Mouse (Mus musculus): ENCODE measurements around the gene Ptpn6.

The Ptpn6 gene

DNA sequence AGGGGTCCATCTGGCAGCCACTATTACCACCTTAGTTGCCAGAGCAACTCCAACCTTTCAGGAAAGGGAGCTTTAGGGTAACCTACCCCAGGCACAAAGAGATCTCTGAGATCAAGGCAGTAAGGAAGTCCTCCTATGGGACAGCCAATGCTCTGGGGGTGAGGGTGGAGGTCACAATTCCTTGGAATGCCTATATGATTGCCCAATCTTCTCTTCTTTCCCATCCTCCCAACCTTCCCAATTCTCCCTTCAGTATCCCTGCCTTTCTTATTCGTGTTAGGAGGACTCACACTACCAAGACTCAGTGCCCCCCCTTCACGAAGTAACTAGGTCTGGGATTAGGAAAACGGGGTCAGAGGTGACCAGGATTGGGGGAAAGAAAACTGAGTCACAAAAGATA is 16.8 kb upstream of the Ptpn6 start:
- DNase-seq, result no peak

DNA sequence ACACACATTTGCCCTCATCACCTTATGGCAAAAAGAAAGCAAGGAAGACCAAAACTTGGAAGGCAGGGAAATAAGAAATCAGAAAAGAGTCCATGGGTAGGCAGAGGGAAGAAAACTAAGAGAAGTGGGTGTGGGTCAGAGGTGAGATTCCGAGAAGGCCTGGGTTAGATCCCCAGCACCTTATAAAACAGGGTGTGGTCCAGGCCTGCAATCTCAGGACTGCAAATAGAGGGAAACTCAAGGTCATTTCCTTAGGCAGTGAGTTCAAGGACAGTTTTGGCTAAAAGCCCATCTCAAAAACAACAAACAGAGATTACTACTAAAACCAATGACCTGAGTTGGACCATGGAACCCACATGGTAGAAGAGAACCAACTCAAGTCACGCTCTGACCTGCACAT is 15.3 kb upstream of the Ptpn6 start:
- DNase-seq, result no peak

DNA sequence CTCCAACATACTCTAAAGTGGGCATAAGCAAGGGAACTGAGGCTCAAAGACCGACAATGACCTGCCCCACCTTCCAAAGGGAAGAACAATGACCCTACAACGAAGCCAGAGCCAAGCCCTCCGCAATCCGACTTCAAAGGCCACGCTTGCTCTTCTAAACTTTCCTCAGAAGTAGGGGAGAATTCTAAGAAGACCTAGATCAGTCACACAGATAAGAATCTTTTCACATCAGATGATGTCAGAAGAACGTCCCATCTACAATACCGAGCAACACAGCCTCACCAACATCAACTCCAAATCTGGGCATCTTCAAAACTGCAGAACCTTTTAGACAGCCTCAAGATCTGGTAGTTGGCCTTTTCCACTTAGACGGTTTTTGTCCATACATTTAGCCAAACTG is 11.9 kb upstream of the Ptpn6 start:
- DNase-seq, result no peak

DNA sequence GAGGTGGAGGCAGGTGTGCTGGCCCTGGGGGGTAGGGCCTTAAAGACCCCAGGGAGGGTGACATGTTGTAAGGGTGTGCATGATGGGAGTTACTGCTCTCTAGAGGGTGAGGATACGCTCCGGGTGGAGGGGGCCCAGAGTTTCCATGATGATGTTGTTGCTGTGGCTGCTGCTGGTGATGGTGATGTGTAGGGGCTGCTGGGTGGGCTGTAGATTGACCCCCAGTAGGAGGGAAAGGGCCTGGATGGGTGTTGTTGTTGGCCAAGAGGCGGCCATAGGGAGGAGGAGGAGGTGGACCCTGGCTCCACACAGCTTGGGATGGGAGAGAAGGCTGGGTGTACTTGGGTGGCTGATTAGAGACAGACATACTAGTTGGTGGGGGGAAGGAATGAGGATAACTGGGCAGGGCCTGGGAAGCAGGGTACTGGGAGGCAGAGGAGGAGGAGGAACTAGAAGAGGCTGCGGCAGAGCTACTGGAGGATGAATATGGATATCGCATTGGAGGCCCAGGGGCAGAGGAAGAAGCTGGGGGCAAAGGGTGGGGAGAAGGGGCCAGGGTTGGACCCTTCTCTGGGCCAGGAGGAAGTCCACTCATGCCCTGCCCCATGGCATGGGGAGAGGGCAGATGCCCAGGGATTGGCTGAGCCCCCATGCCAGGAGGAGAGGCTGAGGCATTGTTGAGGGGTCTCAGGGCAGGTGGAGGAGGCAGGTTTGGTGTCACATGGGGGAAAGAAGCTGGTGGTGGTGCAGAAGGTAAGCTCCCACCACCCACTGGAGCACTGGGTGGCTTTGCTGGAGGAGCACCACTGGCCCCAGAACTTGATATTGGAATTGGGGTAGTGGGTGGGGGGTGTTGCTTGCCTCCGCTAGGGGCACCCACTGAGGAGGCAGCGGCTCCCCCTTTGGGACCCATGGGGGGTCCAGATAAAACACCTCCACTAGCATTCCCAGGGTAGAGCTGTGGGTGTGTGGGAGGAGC is 8.4 kb upstream of the Ptpn6 start:
- no peak for DNase-seq

DNA sequence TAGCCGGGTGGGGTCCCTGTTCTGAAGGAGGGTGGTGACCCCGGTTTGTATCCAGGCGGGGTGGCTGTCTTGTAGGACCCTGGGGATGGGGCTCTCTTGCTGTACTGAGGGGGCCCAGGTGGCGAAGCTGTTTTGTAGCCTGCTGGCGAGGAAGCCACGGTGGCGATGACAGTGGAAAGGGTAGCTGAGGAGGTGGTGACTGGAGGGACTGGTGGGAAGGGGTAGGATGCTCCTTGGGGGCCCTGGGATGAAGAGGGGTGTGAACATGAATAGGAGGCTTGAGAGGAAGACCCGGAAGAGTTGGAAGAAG is 7.7 kb upstream of the Ptpn6 start:
- DNase-seq, result no peak

DNA sequence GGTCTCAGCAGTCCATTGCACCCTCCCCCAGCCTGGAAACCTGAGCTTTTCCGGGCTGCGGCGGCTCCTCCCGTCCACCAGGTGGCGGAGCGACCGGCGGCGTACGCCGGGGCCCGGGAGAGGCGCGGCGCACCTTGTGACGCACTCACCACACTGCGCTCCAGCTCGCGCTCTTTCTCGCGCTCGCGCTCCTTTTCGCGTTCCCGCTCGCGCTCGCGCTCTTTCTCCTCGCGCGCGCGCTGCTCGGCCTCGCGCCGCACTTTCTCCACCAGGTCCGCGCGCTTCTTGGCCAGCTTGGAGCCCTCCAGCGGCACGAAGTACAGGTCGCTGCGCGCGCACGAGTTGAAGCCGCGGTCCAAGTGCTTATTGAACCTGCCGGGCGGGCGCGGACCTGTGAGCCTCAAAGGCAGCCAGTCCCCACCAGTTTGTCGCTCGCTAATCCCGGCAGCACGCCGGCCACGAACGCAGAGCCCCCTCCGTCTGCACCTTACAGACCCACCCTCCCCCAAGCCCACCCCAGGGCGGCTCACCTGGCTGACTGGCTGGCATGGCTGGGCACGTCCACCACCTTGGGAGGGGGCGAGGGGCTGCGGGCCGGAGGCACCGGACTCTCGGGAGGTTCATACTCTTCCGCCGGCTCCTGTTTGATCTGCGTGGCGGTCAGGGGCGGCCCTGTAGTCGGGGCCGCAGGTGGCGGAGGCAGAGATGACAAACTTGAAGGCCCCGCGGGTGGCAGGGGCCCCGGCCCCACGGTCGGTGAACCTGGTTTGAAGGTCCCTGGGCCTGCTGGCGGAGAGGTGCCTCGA is 7.2 kb upstream of the Ptpn6 start:
- peak; percentile 94 for DNase-seq

DNA sequence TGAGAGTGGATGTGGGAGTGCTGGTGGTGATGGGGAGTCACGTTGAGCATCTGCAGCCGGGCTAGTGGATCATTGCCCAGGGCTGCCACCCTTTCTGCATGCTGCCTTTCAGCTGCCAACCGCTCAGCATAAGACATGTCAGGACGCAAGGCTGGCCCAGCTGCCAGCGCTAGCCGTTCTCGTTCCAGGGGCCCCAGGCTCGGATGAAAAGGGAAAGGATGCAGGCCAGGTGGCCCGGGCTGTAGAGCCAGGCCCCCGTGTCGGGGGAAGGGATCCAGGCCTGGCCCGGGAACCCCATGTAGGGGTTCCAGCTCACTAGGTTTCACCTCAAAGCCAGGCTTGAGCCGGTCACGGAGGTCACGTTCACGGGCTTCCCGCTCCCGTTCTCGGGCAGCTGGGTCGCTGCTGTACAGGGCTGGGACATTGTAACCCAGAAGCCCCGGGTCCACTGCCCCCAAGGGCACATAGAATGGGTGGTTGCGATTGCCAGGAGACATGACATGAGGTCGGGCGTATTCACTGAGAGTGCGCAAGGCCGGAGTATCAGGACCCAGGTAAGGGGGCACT is 6.3 kb upstream of the Ptpn6 start:
- DNase-seq, result no peak

DNA sequence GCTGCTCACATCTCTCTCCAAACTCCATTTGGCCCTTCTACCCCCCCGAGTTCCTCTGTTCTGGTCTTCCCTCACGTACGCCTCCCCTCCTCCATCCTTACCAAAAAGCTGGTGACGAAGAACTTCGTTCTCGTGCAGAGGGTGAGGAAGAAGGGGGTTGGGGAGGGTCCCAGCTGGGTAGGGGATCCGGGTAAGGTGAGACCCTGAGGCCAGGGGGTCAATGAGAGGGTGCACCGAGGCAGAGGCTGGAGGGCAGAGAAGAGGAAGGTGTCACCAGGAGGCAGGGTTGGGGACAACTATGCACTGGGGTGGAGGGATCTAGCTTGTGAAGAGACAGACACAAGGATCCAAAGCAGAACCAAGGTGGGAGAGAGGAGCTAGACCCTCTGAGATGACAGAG is 5.1 kb upstream of the Ptpn6 start:
- DNase-seq, result no peak

DNA sequence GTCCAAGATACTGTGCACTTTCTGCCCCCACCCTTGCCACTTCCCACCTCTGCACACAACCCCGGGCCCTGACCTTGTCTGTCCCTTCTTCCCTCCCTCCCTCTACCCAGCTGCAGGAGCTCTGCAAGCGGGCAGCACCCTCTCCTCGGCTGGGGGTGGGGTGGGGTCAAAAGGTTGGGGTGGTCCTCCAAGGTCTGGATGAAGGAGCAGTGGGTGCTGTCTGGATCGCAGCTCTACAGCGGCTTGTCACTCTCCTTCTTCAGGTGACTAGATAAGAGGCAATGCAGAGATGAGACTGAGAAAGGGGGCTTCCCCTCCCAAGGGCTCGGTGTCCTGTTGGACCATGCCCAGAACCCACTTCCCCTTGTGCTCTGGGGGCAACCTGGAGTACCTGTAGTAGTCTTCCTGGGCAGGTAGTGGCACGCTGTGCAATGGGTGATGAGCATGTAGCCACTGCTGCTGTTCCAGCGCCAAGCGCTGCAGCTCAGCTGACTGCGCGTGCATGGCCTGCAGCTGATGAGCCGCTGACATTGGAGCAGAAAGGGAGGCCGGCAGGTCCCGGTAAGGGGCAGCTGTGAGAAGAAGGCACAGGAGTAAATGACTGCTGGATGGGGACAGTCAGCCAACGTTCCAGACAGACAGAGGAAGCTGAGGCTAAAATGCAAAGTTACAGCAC is 4.5 kb upstream of the Ptpn6 start:
- DNase-seq, result no peak

DNA sequence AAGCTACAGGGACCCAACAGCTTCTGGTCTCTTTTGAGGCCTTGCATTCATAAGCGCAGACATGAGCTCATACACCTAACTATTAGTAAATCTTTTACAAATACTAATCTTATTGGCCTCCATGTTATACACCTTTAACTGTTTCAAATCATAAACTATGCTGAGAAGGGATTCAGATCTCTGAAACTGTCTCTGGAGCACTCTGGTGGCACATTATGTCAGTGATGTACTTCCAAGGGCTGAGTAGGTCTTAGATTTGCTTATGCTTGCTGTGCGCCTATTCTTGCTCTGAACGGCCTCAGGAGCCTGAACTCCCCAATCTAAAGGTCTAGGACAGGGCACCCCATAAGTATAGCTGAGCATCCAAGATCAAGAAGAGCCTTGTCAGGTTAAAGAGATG is 3.3 kb upstream of the Ptpn6 start:
- no peak for DNase-seq

DNA sequence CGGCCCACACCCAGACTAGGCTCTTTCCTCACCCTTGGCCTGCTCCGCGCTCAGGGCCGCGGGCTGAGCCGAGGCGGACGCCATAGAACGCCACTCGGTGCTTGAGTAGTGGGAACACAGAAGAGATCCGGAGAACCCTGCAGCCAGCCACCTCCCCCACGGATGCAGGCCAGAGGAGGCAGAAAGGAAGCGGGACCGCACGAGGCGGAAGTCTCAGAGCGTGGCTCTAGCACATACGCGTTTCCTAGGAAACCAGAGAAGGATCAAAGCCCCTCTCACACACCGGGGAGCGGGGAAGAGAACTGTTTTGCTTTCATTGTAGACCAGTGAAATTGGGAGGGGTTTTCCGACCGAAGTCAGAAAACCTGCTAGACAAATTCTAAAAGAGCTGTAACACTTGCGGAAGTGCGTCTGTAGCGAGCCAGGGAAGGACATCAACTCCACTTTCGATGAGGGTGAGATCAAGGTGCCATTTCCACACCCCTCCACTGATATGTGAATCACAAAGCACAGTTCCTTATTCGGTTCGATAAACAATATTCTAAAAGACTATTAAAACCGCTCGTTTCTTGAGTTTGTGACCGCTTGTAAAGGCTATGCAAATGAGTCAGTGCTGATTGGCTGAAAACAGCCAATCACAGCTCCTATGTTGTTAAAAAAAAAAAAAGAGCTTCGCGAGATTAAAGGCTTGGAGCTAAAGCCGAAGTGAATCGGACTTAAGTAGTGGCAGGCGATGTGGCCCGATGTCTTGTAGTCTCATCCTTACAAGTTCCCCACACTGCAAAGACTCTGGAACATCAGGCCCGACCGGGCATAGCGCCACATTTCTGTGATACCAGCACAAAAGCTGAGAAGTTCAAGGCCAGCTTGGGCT is 2.6 kb upstream of the Ptpn6 start, which contains the start of gene Grcc10:
TSS of gene Grcc10 (minus strand) at position 487 of the 874 bp plus-strand sequence.
- DNase-seq, result peak; percentile 93

DNA sequence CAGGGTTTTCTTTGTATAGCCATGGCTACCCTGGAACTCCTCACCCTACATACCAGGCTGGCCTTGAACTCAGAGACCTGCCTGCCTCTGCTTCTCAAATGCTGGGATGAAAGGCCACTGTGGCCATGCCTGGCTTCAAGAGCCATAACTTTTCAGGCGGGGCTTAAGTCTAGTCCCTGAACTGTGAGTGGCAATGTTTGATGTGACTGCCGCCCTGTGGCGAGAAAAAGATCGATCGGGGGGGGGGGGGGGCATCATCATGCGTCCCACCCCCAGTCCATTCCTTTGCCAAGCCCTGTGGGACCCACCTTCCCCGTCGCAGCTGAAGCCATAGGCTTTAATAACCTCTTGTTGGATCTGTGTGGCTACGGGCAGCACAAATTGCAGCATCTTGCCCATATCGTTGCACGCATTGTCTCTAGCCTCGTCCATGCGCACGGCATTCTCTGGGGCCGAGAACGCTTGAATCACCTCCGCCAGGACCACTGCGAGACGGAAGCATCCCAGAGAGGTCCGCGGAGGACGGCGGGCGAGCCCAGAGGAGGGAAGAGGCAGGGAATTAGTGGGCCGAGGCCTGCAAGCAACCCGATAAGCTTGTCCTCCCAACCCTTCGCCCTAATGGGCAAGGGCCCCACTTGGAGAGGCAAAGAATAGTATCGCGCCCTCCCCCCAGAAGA is 1.8 kb upstream of the Ptpn6 start:
- DNase-seq, result peak; percentile 66

DNA sequence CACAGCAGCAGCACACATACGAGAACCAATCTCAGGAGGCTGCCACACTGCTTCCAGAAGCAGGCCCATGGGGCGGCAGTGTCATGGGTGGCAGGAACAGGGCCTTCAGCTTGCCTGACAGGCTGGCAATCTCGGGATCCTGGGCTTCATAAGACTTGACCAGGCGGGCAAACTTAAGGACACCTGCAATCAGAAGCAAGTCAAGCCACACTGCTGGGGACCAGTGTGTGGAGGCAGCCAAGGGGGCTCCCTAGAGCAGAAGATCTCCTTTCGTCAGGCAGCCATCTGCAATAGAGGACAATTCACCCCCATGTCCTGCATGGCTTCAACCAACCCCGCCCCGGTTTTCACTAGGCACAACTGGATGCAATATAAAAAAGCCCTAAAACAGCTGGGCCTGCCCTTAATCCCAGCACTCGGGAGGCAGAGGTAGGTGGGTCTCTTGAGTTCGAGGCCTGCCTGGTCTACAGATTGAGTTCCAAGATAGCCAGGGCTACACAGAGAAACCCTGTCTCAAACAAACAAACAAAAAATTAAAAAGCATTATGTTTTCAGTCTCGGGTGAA is 800 bp upstream of the Ptpn6 start:
- DNase-seq, result no peak

DNA sequence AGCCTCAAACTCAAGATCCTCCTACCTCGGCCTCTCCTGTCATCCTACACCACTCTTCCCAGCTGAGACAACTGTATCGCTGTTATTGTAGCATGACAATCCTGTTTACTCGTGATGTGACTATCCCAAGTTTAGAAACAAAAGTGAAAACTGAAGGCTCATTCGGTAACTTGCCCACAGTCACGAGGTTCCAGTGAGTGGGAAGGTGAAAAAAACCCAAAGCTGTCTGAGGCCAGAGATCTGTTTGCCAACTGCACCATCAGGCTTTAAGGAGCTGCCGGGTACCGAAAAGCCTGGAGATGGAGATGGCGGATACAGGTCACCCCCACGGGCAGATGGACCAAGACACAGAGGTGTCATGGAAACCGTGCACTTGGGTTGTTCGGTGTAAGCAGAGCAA is 1.5 kb downstream of the Ptpn6 start:
- DNase-seq, result peak; percentile 33

DNA sequence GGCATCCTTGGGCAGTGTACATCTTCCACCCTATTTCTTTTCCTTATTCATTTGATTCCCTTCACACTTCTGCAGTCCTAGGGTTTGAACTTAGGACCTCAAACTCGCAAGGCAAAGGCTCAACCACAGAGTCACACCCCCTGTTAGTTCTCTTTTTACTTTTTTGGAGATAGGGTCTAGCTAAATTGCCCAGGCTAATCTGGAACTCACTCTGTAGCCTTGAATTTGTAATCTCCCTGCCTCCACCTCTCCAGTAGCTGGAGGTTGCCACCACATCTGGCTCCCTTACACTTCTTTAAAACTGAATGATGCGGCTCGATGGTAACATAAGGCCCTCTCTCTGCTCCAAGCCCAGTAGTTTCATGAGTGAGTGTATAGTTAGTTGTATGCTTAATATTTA is 4.1 kb downstream of the Ptpn6 start:
- DNase-seq, result no peak

DNA sequence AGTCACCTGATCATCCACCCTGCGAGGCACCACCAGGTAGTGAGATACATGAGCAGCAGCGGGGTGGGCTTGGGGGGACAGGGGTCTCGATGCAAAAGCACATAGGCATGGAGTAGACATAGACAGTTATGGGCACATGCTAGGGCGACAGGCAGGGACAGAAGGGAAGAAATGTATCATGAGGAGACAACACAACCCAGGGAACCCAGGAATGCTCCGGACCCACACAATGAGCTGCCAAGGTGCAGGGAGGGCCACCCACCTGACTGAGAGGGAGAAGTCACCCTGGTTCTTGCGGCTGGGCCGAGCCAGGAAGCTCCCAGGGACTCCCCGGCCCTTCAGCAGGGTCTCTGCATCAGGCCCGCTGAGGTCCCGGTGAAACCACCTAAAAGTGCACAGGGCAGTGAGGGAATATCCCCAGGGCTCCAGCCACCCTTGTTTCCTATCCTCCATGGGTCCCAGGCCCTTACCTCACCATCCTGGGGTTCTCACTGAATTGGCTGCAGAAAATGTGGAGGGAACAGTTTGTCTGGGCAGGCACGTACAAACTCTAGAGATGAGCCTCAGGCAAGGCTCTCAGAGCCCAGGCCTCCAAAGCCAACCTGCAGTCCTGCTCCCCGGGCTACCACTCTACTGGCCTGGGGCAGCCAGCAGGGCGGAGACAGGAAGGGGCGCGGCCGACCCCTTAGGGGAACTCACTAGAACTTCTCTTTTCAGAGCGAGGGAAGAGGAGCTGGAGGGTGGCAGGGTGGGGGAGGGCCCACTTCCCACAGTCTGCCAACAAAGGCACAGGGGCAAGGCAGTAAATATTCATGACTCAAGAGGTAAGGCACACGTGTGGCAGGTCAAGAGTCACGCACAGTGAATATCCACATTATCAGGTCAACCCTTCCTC is 5.8 kb downstream of the Ptpn6 start:
- DNase-seq, result peak; percentile 74

DNA sequence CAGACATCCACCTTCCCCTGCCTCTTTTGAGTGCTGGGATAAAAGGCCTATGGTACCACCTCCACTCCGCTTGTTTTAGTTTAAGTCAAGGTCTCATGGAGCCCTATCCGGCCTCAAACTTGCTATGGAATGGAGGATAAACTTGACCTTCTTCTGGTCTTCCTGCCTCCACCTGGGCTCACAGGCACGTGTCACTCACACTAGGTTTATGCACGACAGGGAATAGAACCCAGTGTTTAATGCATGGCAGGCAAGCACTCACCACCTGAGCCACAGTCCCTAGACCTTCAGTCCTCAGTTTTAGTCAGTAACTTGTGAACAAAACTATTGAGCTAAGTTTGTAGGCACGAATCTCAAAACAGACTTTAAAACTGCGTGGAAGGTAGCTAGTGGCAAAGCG is 7.5 kb downstream of the Ptpn6 start:
- no peak for DNase-seq

DNA sequence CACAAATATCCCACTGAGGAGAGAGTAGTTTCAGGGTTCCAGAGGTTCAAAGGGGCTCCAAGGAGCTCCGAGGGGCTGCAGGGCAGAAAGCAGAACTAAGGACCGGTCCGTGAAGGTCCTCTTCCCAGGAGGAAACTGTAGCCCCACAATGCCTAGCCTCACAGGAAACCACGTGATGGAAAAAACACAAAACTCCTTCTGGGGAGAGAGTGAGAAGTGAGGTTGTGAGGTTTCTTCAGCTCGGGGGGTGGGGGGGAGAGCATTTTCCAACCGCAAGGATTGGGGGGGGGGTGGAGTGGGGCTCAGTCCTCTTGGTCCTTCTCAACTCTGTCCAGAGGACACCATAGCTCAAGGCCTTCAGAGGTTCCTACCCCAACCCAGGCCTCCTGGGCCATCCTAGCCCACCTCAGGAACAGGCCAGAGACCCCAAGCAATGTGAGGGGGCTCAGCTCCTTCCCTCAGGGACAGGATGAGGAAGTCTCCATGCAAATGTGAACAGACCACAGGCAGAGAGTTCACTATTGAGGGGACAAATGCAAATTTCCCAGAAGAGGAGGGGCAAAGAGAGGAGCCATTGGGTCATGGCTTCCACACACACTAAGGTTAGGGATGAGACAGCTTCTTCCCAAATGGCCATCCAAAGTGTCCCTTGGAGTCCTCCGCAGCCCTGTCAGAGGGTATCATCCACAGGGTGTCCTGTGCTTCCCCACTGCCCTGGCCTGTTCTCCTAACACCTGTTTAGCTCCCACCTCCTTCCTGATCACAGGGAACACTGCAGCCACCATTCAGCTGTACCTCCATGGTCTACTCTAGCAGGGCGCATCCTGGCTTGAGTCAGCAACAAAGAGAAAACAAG is 8.4 kb downstream of the Ptpn6 start:
- DNase-seq, result peak; percentile 14

DNA sequence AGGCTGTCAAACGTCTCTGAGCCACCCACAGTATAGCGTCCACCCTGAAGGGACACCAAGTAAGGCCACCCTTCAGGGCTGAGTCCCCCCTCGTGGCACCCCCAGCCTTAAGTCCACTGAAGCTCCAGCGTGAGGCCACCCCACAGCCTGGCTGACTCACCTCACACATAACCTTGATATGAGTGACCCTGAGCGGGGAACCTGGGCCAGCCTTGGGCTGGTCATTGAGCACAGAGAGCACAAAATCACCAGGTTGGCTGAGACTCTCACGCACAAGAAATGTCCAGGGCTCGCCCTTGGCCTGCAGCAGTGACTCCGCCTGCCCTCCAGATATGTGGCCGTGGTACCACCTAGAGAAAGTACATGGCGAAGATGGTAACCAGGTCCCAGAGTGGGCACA is 9.9 kb downstream of the Ptpn6 start:
- no peak for DNase-seq
